Mouse (Mus musculus) MEL (cell line): ENCODE results near the gene Gpcpd1.

Source experiments
- CHD1 ChIP-seq: IDR thresholded peaks from 2 replicates; pipeline ENCODE4 v1.6.1; 2012; ENCODE audit warnings: low read depth, mild to moderate bottlenecking, inconsistent platforms, low read length, improper control_type of control experiment
- CTCF ChIP-seq, 3 experiments: IDR thresholded peaks in 2 of 3; conservative IDR thresholded peaks in 1 of 3; 2 replicates each; pipeline ENCODE4 v1.5.1; 2011 to 2012; ENCODE audit warnings: low read length in 3 of 3, low read depth in 2 of 3, mild to moderate bottlenecking in 2 of 3, improper control_type of control experiment in 1 of 3, inconsistent platforms in 1 of 3, mixed read lengths in 1 of 3, moderate library complexity in 1 of 3; ENCODE audit not compliant: control insufficient read depth in 1 of 3, insufficient read depth in 1 of 3, poor library complexity in 1 of 3, severe bottlenecking in 1 of 3
- E2F4 ChIP-seq: IDR thresholded peaks from 2 replicates; pipeline ENCODE4 v1.6.1; 2011; ENCODE audit warnings: low read depth, low read length, improper control_type of control experiment, borderline replicate concordance
- EP300 ChIP-seq, 2 experiments: IDR thresholded peaks; 2 replicates each; pipeline ENCODE4 v1.6.1; 2011; ENCODE audit warnings: improper control_type of control experiment in 2 of 2, low read length in 2 of 2, low read depth in 1 of 2, mild to moderate bottlenecking in 1 of 2
- ETS1 ChIP-seq: IDR thresholded peaks from 2 replicates; pipeline ENCODE4 v1.6.1; 2012; ENCODE audit warnings: low read depth, mild to moderate bottlenecking, inconsistent platforms, low read length, improper control_type of control experiment, moderate library complexity
- MAX ChIP-seq: IDR thresholded peaks from 2 replicates; pipeline ENCODE4 v1.6.1; 2011; ENCODE audit warnings: low read length, improper control_type of control experiment
- NRF1 ChIP-seq: IDR thresholded peaks from 2 replicates; pipeline ENCODE4 v1.6.1; 2014; ENCODE audit warnings: low read depth, mild to moderate bottlenecking, inconsistent platforms, low read length, improper control_type of control experiment, moderate library complexity; ENCODE audit not compliant: poor library complexity, insufficient read depth, severe bottlenecking
- POLR2A ChIP-seq, 2 experiments: IDR thresholded peaks; 2 replicates each; pipeline ENCODE4 v1.6.1; 2011 to 2012; ENCODE audit warnings: low read length in 2 of 2, mild to moderate bottlenecking in 2 of 2, control low read depth in 1 of 2, improper control_type of control experiment in 1 of 2, low read depth in 1 of 2, moderate library complexity in 1 of 2; ENCODE audit not compliant: control insufficient read depth in 1 of 2, insufficient read depth in 1 of 2, poor library complexity in 1 of 2
- POLR2AphosphoS2 ChIP-seq: IDR thresholded peaks from 2 replicates; pipeline ENCODE4 v1.6.1; 2011; ENCODE audit warnings: low read length, improper control_type of control experiment
- POLR2AphosphoS5 ChIP-seq: IDR thresholded peaks from 2 replicates; pipeline ENCODE4 v1.6.1; 2012; ENCODE audit warnings: low read depth, borderline replicate concordance, mild to moderate bottlenecking, inconsistent platforms, low read length, moderate library complexity, mixed read lengths
- RCOR1 ChIP-seq: IDR thresholded peaks from 2 replicates; pipeline ENCODE4 v1.6.1; 2012; ENCODE audit warnings: low read depth, mild to moderate bottlenecking, inconsistent platforms, low read length, improper control_type of control experiment

- no peak for TF ChIP-seq CTCF (IDR thresholded peaks at IDR 0.05 in 2 of 3, conservative IDR thresholded peaks at IDR 0.05 in 1 of 3; ENCODE audit: control insufficient read depth in 1 of 3, insufficient read depth in 1 of 3, low read depth in 2 of 3, low read length in 3 of 3, poor library complexity in 1 of 3, severe bottlenecking in 1 of 3)
- peak; percentile 87 for TF ChIP-seq ETS1
- no peak for TF ChIP-seq POLR2AphosphoS5
- TF ChIP-seq POLR2A (IDR thresholded peaks at IDR 0.05; ENCODE audit: control insufficient read depth in 1 of 2, insufficient read depth in 1 of 2, low read depth in 1 of 2, low read length in 2 of 2, poor library complexity in 1 of 2): no peak
- no peak for TF ChIP-seq MAX
- TF ChIP-seq EP300 (IDR thresholded peaks at IDR 0.05; ENCODE audit: low read depth in 1 of 2, low read length in 2 of 2): 0 out of 4 replicates have a peak, but pooled peaks of 1 of the 2 experiments have one; percentile 23
- no peak for TF ChIP-seq RCOR1
- TF ChIP-seq POLR2AphosphoS2: no peak
- no peak for TF ChIP-seq NRF1
- TF ChIP-seq CHD1: no peak
- TF ChIP-seq E2F4: no peak
Measured at GRCm38 (mm10) chr2:132613581-132614188, 26.2 kb upstream of the Gpcpd1 start.
